Mouse (Mus musculus) embryonic fibroblast, embryonic 13.5 days (primary cell): ENCODE measurements around the gene Mid1.
"Not testable (repeated sequence)": the region's sequence is repeated elsewhere in the genome, so short reads cannot be mapped to it uniquely, and the experiment has no call there.

Experiments used
- CTCF ChIP-seq: IDR thresholded peaks from 2 replicates; pipeline ENCODE4 v1.5.1; 2011; ENCODE audit warnings: mild to moderate bottlenecking, control low read depth, low read length, moderate library complexity, borderline replicate concordance; ENCODE audit not compliant: insufficient read depth
- POLR2A ChIP-seq: IDR thresholded peaks from 2 replicates; pipeline ENCODE4 v1.6.1; 2011; ENCODE audit warnings: low read depth, mild to moderate bottlenecking, control low read depth, low read length, moderate library complexity

- not testable (repeated sequence) for TF ChIP-seq CTCF, POLR2A
Measured at GRCm38 (mm10) chrX:170004236-170004635, 319.2 kb downstream of the Mid1 start.
